8 mouse cellular contexts compared by ENCODE assay signal in genomic region chr2:166115571-166116277, GRCm38 (mm10). TPM values are rescaled to one million over a fixed set of nuclear protein-coding genes. Genes with fewer than 3 reads are reported as not detected.
DNase-seq lines count a peak whose midpoint lies in the region; TF ChIP-seq lines count a peak whose summit lies in the region.

No protein-coding gene starts in this region.

- H3K27ac ChIP-seq in left cerebral cortex, adult 2 months: no peak overlapping the region

- H3K4me3 ChIP-seq in left cerebral cortex, adult 2 months: no peak overlapping the region

- no peak for TF ChIP-seq CTCF in left cerebral cortex, adult 2 months (IDR thresholded peaks at IDR 0.05)

- intact Hi-C loops in heart, postnatal 14 days (cut with DNase I): no loop called here
- intact Hi-C loops in left cerebral cortex, postnatal 14 days (cut with DNase I): no loop called here
- intact Hi-C loops in left cerebral cortex, adult 2 months (cut with DNase I): no loop called here

- DNase-seq in 3134 (ENCODE audit: extremely low read depth, insufficient read length, low spot score): peak; percentile 50
- DNase-seq in adrenal gland, postnatal 10 days: peak; percentile 90
- DNase-seq in heart, postnatal 14 days: peak; percentile 80 to 82
- DNase-seq in lung, postnatal 14 days: peak; percentile 91
- DNase-seq in urinary bladder, postnatal 36 days (ENCODE audit: low spot score in 2 of 2): peak; percentile 67 to 90
- DNase-seq in left cerebral cortex, postnatal 14 days (ENCODE audit: low spot score in 2 of 2): no peak
- no peak for DNase-seq in left cerebral cortex, adult 2 months (ENCODE audit: extremely low spot score in 1 of 2, low spot score in 2 of 2)
- DNase-seq in neural tube, embryonic 10.5 days (ENCODE audit: extremely low spot score, low spot score): no peak

RNA-seq across cellular contexts. Expression of gene Sulf2, which starts 39.7 kb away (rescaled TPM):
- 10 to 100 TPM; 54.5 to 62.8 TPM for total RNA-seq in adrenal gland, postnatal 10 days (2021)
- total RNA-seq in heart, postnatal 14 days (2021): 10 to 100 TPM; 59.3 to 60.7 TPM
- total RNA-seq in left cerebral cortex, postnatal 14 days (2021): 100 to 1,000 TPM; 143 to 153 TPM
- 100 to 1,000 TPM; 100 to 102 TPM for total RNA-seq in left cerebral cortex, adult 2 months (2021)

Comparison
In these comparisons a context has a peak if more than half of its experiments do, and no peak if none do; other contexts are left out.
1. DNase-seq: peak in 3134 (single experiment), adrenal gland, postnatal 10 days (single experiment), heart, postnatal 14 days (2 of 2), lung, postnatal 14 days (single experiment) and urinary bladder, postnatal 36 days (2 of 2); none in left cerebral cortex, postnatal 14 days (0 of 2), left cerebral cortex, adult 2 months (0 of 2) and neural tube, embryonic 10.5 days (single experiment).